In the genomic region with DNA sequence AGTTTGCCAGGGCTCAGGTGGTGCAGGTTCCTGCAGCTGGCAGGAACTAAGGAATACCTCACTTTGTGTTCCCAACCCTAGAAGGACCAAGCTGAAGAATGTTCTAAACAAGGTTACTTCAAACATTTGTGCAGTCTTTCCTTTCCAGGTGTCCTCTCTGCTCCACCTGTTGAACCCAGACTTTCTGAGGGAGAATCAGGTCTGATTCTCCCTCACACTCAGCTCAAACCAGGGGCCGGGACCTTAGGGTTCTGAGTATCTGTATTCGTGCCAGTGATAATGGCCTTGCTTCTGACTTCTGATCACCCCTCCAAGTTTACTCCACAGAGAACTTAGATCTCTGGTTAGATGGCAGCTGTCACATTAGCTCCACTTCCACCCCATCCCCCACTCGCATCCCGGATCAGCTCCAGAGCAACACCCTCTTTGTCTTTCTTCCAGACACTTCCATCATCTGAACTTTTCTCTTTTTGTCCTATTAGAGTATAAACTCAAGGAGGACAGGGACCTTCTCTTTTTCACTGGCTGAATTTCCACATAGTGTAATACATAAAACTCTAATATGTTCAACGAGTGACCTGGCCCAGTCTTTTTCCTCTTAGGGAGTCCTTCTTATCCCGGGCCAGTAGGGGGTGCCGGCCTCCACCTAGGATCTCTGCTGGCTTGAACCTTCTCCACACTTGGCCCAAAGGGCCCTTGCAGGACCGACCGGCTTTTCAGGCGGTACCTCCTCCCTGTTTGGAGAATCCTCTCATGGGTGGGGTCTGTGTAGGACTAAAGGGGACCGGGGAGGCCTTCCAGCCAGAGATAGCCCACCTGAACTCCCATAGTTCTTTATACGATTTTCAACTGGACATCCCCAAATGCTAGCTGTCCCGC, we compare ENCODE assay signal across 8 mouse cellular contexts. TPM values are rescaled to one million over a fixed set of nuclear protein-coding genes. Genes with fewer than 3 reads are reported as not detected.
DNase-seq lines count a peak whose midpoint lies in the region; ATAC-seq lines count a peak whose summit lies in the region.

No protein-coding gene starts in this region.

- peak overlapping the region; percentile 44 for H3K4me3 ChIP-seq in forebrain, embryonic 14.5 days (ENCODE audit: low read depth, low read length)

- peak overlapping the region; percentile 67 for H3K4me2 ChIP-seq in forebrain, embryonic 14.5 days (ENCODE audit: low read length)

- peaks cover 26% of the 10 kb centered on the region for H3K4me1 ChIP-seq in forebrain, embryonic 14.5 days (ENCODE audit: control insufficient read depth, insufficient read depth, low read length)

- no peaks in the 10 kb centered on the region for H3K36me3 ChIP-seq in forebrain, embryonic 14.5 days (ENCODE audit: control insufficient read depth, insufficient read depth, low read length)

- H3K27me3 ChIP-seq in forebrain, embryonic 14.5 days (replicated peaks; ENCODE audit: control insufficient read depth, insufficient read depth, low read length) = peaks cover 59% of the 10 kb centered on the region

- no peaks in the 10 kb centered on the region for H3K9me3 ChIP-seq in forebrain, embryonic 14.5 days (replicated peaks; ENCODE audit: control insufficient read depth, low read length)

- 23% methylated on average over 13 of the region's 13 CpGs for WGBS in forebrain, embryonic 14.5 days

- ATAC-seq in forebrain, embryonic 14.5 days = peak; percentile 32

- DNase-seq in Muller cell, postnatal 12 days (ENCODE audit: inconsistent ontology term) = peak; percentile 85
- DNase-seq in cerebellum, adult 11 months = peak; percentile 85
- DNase-seq in forebrain, embryonic 14.5 days (ENCODE audit: low spot score) = peak; percentile 78
- peak; percentile 88 for DNase-seq in heart, postnatal 4 days
- DNase-seq in layer of hippocampus, adult 9-11 months = peak; percentile 74
- peak; percentile 86 to 89 for DNase-seq in lung, postnatal 4 days
- peak; percentile 90 for DNase-seq in retina, postnatal 1 day
- peak; percentile 76 for DNase-seq in urinary bladder, postnatal 25 days (ENCODE audit: low spot score)

- peak overlapping the region; percentile 59; the same call in 1 of the 2 replicates for H3K9ac ChIP-seq in forebrain, embryonic 14.5 days (ENCODE audit: low read length)

- H3K27ac ChIP-seq in forebrain, embryonic 14.5 days (ENCODE audit: low read depth, low read length) = no peak overlapping the region

RNA-seq across cellular contexts. Expression of gene Rtn4rl1, which starts 1.0 kb away (rescaled TPM):
- polyA plus RNA-seq in forebrain, embryonic 14.5 days (2014; fragmentation: Nextera tagmentation; extraction: Ambion mirVana) = 5.0 and 7.4 TPM in 2 replicates
- total RNA-seq in heart, postnatal 4 days (2021) = 10 to 100 TPM; 20.3 to 23.2 TPM

RNA-seq across cellular contexts. Expression of gene Dph1, which starts 1.5 kb away (rescaled TPM):
- polyA plus RNA-seq in forebrain, embryonic 14.5 days (2014; fragmentation: Nextera tagmentation; extraction: Ambion mirVana) = 15.9 and 17.6 TPM in 2 replicates
- 10 to 100 TPM; 15.0 to 17.4 TPM for total RNA-seq in heart, postnatal 4 days (2021)

RNA-seq across cellular contexts. Expression of gene Ovca2, which starts 13.9 kb away (rescaled TPM):
- 24.3 and 24.6 TPM in 2 replicates for polyA plus RNA-seq in forebrain, embryonic 14.5 days (2014; fragmentation: Nextera tagmentation; extraction: Ambion mirVana)
- total RNA-seq in heart, postnatal 4 days (2021) = 1 to 10 TPM; 8.1 to 8.7 TPM

RNA-seq across cellular contexts. Expression of gene Hic1, which starts 23.3 kb away (rescaled TPM):
- 1.3 and 2.0 TPM in 2 replicates for polyA plus RNA-seq in forebrain, embryonic 14.5 days (2014; fragmentation: Nextera tagmentation; extraction: Ambion mirVana)
- 10 to 100 TPM; 42.6 to 49.5 TPM for total RNA-seq in heart, postnatal 4 days (2021)
